Mouse (Mus musculus): ENCODE results near the gene Ms4a14. TPM values are rescaled to one million over a fixed set of nuclear protein-coding genes. Genes with fewer than 3 reads are reported as not detected.
"Not testable (repeated sequence)": the region's sequence is repeated elsewhere in the genome, so short reads cannot be mapped to it uniquely, and the experiment has no call there.

Ms4a14 gene
- polyA plus RNA-seq (2015; fragmentation: Nextera tagmentation; extraction: Ambion mirVana), result 0.08 TPM in 1 of 2 replicates, not detected in the other

GRCm38 (mm10) chr19:11314354-11314753 is at the start of gene Ms4a14:
Gene Ms4a14 (minus strand): TSS chr19:11314454.
- Histone ChIP-seq H3K9me3 (no peaks in the 10 kb centered on the region), H3K27ac (no peak within 1 kb of the TSS), H3K27me3 (no peaks in the 10 kb centered on the region), H3K4me3 (no peak within 1 kb of the TSS), H3K4me2 (no peak within 1 kb of the TSS), H3K36me3 (no peaks in the 10 kb centered on the region), H3K4me1 (replicated peaks) (no peaks in the 10 kb centered on the region), H3K9ac (no peak within 1 kb of the TSS)
- 66% methylated on average over 1 of the region's 1 CpGs for WGBS
- no peak for ATAC-seq (ENCODE audit: low FRiP score)

DNA sequence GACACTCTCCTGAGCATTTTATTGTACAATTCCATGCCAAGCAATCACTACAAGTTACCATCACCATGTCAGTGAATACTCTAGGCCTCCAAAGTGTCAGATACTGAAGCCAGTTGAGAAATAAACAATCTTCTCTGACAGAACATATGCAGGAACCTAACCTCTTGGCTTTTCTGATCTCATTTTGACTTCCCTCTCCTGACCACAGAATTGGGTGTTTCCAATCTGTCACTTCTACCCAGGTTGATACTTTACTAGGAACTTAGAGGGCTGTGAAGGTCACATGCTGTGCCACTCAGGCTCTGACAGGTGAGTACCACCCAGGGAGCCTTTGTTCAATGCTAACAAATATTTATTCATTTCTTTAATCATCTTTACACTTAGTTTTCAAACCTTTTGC is 47.7 kb upstream of the Ms4a14 start:
- H3K9ac ChIP-seq, result no peak overlapping the region
- H3K4me3 ChIP-seq, result no peak overlapping the region
- H3K4me2 ChIP-seq, result no peak overlapping the region
- no peaks in the 10 kb centered on the region for H3K36me3 ChIP-seq
- H3K9me3 ChIP-seq, result no peaks in the 10 kb centered on the region
- no peaks in the 10 kb centered on the region for H3K4me1 ChIP-seq (replicated peaks)
- no peak for ATAC-seq (ENCODE audit: low FRiP score)
- H3K27ac ChIP-seq, result no peak overlapping the region
- H3K27me3 ChIP-seq, result no peaks in the 10 kb centered on the region

GRCm38 (mm10) chr19:11360106-11360505 is 45.9 kb upstream of the Ms4a14 start:
- WGBS, result 70% methylated on average over 3 of the region's 3 CpGs
- Histone ChIP-seq H3K36me3 (no peaks in the 10 kb centered on the region), H3K4me2 (no peak overlapping the region), H3K27ac (no peak overlapping the region), H3K9ac (no peak overlapping the region), H3K4me3 (no peak overlapping the region), H3K9me3 (no peaks in the 10 kb centered on the region), H3K27me3 (no peaks in the 10 kb centered on the region), H3K4me1 (replicated peaks) (no peaks in the 10 kb centered on the region)
- ATAC-seq (ENCODE audit: low FRiP score), result no peak

GRCm38 (mm10) chr19:11355730-11356129 is 41.5 kb upstream of the Ms4a14 start:
- H3K36me3 ChIP-seq, result no peaks in the 10 kb centered on the region
- H3K27ac ChIP-seq, result no peak overlapping the region
- H3K4me3 ChIP-seq, result no peak overlapping the region
- no peak overlapping the region for H3K9ac ChIP-seq
- no peaks in the 10 kb centered on the region for H3K9me3 ChIP-seq
- no peak for ATAC-seq (ENCODE audit: low FRiP score)
- no peaks in the 10 kb centered on the region for H3K27me3 ChIP-seq
- 87% methylated on average over 7 of the region's 7 CpGs for WGBS
- H3K4me1 ChIP-seq (replicated peaks), result no peaks in the 10 kb centered on the region
- no peak overlapping the region for H3K4me2 ChIP-seq

DNA sequence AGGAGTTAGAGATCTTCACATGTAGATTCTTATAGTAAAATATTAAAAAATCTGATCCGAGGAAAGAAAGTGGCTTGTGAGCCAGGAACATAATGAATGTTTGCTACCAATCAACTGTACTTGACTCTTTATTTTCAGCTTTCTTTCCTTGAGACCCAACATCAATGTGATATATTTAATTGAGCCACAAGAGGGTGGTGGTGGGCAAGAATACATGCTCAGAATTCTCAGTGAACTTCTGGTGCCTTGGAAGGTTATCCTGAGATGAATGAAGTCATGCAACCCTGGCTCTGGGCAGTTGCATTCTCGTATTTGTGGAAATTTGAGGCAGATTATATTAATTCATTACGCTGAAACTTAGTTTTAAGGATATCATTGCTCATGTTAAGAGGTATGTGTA is 37.6 kb upstream of the Ms4a14 start:
- Histone ChIP-seq H3K9ac (no peak overlapping the region), H3K9me3 (no peaks in the 10 kb centered on the region), H3K27ac (no peak overlapping the region), H3K27me3 (no peaks in the 10 kb centered on the region), H3K4me2 (no peak overlapping the region), H3K36me3 (no peaks in the 10 kb centered on the region), H3K4me3 (no peak overlapping the region), H3K4me1 (replicated peaks) (no peaks in the 10 kb centered on the region)
- 57% methylated on average over 3 of the region's 3 CpGs for WGBS
- no peak for ATAC-seq (ENCODE audit: low FRiP score)

- no peak for ATAC-seq (ENCODE audit: low FRiP score)
- H3K9me3 ChIP-seq, result no peaks in the 10 kb centered on the region
- no peak overlapping the region for H3K4me3 ChIP-seq
- H3K4me1 ChIP-seq (replicated peaks), result no peaks in the 10 kb centered on the region
- no peaks in the 10 kb centered on the region for H3K36me3 ChIP-seq
- H3K9ac ChIP-seq, result no peak overlapping the region
- no peaks in the 10 kb centered on the region for H3K27me3 ChIP-seq
- H3K4me2 ChIP-seq, result no peak overlapping the region
- 63% methylated on average over 7 of the region's 7 CpGs for WGBS
- no peak overlapping the region for H3K27ac ChIP-seq
These were observed 35.6 kb upstream of the Ms4a14 start for GRCm38 (mm10) chr19:11349698-11350481.

- Histone ChIP-seq H3K4me3 (no peak overlapping the region), H3K27me3 (no peaks in the 10 kb centered on the region), H3K9me3 (no peaks in the 10 kb centered on the region), H3K4me2 (no peak overlapping the region), H3K9ac (no peak overlapping the region), H3K36me3 (no peaks in the 10 kb centered on the region), H3K27ac (no peak overlapping the region), H3K4me1 (replicated peaks) (no peaks in the 10 kb centered on the region)
- no peak for ATAC-seq (ENCODE audit: low FRiP score)
These were observed 29.7 kb upstream of the Ms4a14 start for GRCm38 (mm10) chr19:11343992-11344391.

DNA sequence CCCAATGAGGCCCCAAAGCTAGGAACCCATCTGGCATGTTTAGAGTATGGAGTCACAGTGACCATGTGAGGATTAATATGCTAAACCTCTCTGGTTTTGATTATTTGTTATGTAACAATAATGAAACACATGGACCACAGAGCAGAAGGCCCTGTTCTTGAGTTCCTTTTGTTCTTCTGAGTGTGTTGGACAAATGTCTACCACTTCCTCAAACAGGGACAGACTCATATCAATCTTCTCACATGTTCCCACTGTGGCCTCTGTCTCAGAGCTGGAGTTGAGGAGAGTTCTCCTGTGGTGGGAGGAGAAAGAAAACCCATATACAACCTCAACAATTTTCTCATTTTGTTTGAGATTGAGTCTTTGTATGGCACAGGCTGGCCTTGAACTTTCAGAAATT is 28.9 kb upstream of the Ms4a14 start:
- no peaks in the 10 kb centered on the region for H3K27me3 ChIP-seq
- ATAC-seq (ENCODE audit: low FRiP score), result no peak
- H3K4me1 ChIP-seq (replicated peaks), result no peaks in the 10 kb centered on the region
- no peaks in the 10 kb centered on the region for H3K36me3 ChIP-seq
- no peak overlapping the region for H3K27ac ChIP-seq
- H3K4me2 ChIP-seq, result no peak overlapping the region
- H3K9me3 ChIP-seq, result no peaks in the 10 kb centered on the region
- no peak overlapping the region for H3K9ac ChIP-seq
- no peak overlapping the region for H3K4me3 ChIP-seq

DNA sequence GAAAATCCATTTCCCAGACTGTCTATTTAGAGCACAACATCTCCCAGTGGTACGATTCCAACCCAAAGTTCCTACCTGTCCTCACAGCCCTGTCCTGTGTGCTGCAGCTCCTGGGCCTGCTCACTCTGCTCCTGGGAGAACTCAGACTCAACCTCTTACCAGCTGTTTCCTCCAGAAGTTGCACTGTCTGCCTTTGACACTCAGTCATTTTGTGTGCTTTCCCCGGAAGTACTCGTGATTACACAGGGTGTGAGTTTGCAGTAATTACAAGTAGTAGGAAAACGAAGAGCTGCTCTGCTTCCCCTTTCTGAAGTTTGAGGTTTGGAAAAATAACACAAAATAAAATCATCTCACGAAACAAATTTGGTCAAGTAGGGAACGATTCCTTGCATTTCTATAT is 21.7 kb upstream of the Ms4a14 start, which contains the start of gene Ms4a7:
Gene Ms4a7 (minus strand): TSS at position 215 of the 400 bp plus-strand sequence.
- Histone ChIP-seq H3K4me2 (no peak within 1 kb of the TSS), H3K27me3 (no peaks in the 10 kb centered on the region), H3K9me3 (no peaks in the 10 kb centered on the region), H3K4me1 (replicated peaks) (no peaks in the 10 kb centered on the region), H3K9ac (no peak within 1 kb of the TSS), H3K27ac (no peak within 1 kb of the TSS), H3K36me3 (no peaks in the 10 kb centered on the region), H3K4me3 (no peak within 1 kb of the TSS)
- ATAC-seq (ENCODE audit: low FRiP score), result no peak
- 88% methylated on average over 6 of the region's 6 CpGs for WGBS

GRCm38 (mm10) chr19:11321123-11321522 is 6.9 kb upstream of the Ms4a14 start:
- no peak for ATAC-seq (ENCODE audit: low FRiP score)
- Histone ChIP-seq H3K9ac (no peak overlapping the region), H3K4me3 (no peak overlapping the region), H3K36me3 (no peaks in the 10 kb centered on the region), H3K27ac (no peak overlapping the region), H3K4me2 (no peak overlapping the region), H3K27me3 (no peaks in the 10 kb centered on the region), H3K4me1 (replicated peaks) (no peaks in the 10 kb centered on the region), H3K9me3 (no peaks in the 10 kb centered on the region)
- 76% methylated on average over 1 of the region's 1 CpGs for WGBS

GRCm38 (mm10) chr19:11316786-11317185 is 2.5 kb upstream of the Ms4a14 start:
- WGBS, result 89% methylated on average over 4 of the region's 4 CpGs
- Histone ChIP-seq H3K4me2 (no peak overlapping the region), H3K9me3 (no peaks in the 10 kb centered on the region), H3K27ac (no peak overlapping the region), H3K4me1 (replicated peaks) (no peaks in the 10 kb centered on the region), H3K4me3 (no peak overlapping the region), H3K27me3 (no peaks in the 10 kb centered on the region), H3K9ac (no peak overlapping the region), H3K36me3 (no peaks in the 10 kb centered on the region)
- no peak for ATAC-seq (ENCODE audit: low FRiP score)

- no peak for ATAC-seq (ENCODE audit: low FRiP score)
- H3K27me3 ChIP-seq, result no peaks in the 10 kb centered on the region
- H3K4me1 ChIP-seq (replicated peaks), result no peaks in the 10 kb centered on the region
- no peaks in the 10 kb centered on the region for H3K9me3 ChIP-seq
- H3K36me3 ChIP-seq, result no peaks in the 10 kb centered on the region
- H3K4me2 ChIP-seq, result no peak overlapping the region
- no peak overlapping the region for H3K9ac ChIP-seq
- no peak overlapping the region for H3K27ac ChIP-seq
- no peak overlapping the region for H3K4me3 ChIP-seq
These were observed 5.4 kb downstream of the Ms4a14 start for GRCm38 (mm10) chr19:11308888-11309287.

DNA sequence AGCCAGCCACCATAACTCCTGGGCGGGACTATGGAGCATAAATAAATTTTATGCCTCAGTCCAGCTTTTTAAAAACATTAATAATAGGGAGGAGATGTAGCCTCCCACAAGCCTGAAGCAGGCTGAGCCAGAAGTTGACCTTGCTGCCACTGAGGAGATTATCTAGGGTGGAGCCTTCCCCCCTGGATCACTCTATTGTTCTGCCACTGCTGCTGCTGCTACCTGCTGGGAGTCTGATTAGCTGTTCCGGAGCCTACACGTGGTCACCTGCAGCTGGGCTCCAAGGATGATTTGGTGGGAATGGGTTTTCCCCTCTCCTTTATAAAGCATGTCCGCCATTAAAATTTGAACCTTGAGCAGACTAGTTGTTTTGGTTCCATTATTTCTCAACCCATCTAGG is 14.7 kb downstream of the Ms4a14 start:
- H3K4me1 ChIP-seq (replicated peaks); H3K9me3 ChIP-seq; ATAC-seq (ENCODE audit: low FRiP score); H3K36me3 ChIP-seq; H3K27ac ChIP-seq; H3K4me2 ChIP-seq; H3K9ac ChIP-seq; H3K27me3 ChIP-seq; H3K4me3 ChIP-seq: not testable (repeated sequence)
- WGBS, result 49% methylated on average over 4 of the region's 4 CpGs
